Mouse (Mus musculus) cerebellum, adult 9-10 months (tissue): ENCODE data around the gene Psmg4.

Experiments
- DNase-seq: peaks from one replicate; pipeline ENCODE4 v3.0.0; 2022

The Psmg4 gene

DNA sequence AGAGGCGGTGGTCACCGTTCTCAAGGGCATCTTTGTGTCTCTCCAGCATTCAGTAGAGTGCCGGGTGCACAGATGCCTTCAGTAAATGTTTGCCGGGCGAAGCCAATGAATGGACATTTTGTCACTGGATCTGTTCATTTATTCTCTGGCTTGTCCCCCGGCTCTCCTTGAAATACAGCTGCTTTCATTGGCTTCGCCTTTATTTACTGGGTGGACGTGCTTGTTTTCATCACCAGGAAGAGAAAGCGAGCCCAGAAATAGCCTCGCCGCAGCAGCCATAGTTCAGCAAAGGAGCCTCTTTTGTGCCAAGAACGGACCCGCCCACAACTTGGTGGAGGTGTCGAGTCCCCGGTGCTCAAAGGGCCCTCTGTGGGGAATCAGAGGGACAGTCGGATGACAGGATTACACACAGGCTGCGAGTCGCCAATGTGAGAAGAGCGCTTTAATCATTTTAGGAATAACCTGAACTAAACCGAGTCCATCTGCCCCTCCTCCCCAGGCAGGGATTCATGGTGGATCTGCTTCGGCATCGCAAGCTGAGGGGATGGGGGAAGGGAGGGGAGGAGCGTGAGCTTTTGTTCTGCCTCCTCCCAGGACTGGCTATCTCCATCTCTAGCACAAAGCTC is 13.9 kb upstream of the Psmg4 start:
- DNase-seq = peak; percentile 68

DNA sequence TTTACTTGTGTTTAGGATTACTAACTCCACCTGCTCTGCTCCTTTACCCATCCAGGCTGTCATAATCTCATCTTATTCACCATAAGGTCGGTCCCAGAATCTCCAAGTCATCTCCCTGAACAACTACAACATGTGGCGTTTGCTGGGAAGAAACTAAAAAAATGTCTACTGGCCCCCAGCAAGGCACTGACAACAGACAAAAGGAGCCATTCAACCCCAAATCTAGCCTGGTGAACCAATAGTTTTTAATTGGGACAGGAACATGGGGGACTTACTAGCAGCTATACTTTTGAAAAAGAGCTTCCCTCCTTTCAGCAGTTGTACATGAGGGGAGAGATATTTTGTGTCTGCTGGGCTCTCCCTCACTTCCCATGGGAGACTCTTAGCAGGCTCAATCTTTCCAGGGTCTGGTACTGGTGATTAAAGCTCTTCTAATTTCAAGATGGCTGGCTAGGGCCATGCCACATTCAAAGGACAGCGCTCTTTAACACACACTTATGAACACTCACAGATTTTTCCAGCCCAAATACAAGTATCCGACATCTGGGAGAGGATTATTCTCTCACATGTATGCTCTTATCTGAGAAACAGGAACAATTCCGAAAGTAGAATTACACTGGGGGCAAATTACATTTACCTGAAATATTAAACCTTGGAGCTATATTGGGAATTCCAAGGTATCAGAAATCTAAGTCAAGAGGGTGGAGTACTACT is 13.1 kb upstream of the Psmg4 start:
- DNase-seq = no peak

DNA sequence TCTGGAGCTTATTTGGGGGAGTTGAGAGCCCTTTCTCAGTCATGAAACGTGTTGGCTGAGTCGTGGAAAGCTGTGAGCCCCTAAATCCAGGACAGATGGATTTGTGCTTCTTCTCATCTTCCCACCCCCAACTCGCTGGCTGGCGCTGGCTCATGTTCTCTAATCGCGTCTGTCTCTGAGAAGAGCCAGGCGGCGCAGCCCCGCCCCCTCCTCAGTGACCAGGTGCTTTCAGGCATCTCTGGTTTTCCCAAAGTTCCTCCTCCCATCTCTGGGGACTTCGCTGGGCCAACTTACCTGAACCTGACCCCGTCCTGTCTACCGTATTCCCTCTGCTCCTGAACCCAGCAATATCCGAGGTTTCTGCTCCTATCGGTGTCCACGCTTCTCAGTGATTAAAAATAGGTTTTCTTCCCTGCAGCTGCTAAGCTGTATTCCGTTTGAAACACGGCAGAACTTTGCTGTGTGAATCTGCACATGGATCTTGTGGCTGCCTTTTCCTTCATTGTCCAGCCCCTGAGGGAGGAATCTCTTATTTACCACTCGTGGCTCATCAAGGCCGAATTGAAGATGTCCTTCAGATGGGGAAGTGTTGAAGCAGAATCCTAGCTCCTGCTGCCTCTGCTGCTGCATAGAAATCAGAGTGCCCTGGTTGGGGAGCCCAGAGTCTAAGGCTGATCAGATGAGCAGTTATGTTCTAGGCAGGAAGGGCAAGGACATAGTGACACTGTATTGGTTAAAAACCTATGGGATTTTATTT is 12.3 kb upstream of the Psmg4 start:
- peak; percentile 31 for DNase-seq

DNA sequence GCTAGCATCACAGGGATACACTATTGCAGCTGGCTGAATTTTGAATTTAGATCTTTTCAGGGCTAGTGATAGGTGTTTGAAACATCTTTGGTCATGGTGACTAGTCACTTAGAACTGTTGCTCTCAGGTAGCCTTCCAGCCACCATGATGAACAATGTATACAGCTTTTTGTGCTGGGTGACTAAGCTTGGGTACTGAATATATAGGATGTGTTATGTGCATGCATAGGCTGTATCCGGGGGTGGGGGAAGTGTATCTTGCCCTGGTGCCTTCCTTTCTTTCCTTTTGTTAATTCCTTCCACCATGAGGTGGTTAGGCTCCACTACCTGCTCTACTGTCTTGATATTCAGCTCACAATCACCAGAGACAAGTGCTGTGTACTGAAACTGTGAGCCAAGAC is 11.3 kb upstream of the Psmg4 start:
- DNase-seq = no peak

DNA sequence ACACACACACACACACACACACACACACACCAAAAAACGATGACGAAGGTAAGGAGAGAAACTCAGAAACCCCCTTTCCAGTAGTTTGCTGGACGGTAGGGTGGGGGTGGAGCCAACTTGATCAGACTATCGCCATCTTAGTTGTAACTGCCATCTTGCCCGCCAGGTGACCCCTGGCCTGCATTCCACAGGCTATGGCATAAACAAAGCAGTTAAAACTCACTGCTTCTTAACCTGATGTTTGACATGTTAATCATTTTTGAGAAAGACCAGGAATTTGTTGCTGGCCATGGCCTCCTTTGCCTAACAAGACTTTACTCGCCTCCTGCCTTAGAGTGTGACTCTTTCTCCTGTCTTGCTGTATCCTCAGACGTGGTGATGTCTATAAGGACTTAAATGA is 10.1 kb upstream of the Psmg4 start:
- DNase-seq = no peak

DNA sequence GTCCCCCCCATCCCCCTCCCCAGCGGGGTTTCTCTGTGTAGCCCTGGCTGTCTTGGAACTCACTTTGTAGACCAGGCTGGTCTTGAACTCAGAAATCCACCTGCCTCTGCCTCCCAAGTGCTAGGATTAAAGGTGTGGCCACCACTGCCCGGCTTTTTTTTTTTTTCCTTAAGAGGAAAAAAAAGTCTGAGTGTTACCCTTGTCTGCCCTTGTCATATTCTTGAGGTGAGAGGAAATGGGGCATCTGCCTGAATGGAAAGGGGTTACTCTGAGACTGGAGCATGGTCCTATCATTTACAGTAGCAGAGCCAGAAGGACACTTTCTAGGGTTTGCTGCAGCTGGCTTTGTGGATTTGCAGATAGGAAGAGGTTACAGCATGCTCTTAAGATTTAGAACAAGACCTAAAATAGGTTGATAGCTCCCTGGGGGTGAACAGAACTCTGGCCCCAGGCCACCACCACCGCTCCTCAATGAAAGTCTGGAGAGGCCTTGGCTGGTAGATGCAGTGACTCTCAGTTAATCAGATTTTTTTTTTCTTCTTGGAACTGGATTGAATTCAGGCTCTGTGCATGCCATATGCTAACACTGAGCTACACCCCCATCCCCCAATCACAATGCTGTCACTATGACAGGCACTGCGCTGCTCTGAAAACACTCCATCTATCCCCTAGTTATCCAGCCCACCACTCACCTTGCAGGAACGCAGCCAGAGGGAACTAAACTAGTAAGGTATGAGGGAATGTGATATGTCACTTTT is 9.3 kb upstream of the Psmg4 start:
- peak; percentile 71 for DNase-seq

- peak; percentile 80 for DNase-seq
These were observed 8.4 kb upstream of the Psmg4 start for GRCm38 (mm10) chr13:34154217-34154930.

GRCm38 (mm10) chr13:34154931-34155272 is 7.9 kb upstream of the Psmg4 start:
- DNase-seq = peak; percentile 84

DNA sequence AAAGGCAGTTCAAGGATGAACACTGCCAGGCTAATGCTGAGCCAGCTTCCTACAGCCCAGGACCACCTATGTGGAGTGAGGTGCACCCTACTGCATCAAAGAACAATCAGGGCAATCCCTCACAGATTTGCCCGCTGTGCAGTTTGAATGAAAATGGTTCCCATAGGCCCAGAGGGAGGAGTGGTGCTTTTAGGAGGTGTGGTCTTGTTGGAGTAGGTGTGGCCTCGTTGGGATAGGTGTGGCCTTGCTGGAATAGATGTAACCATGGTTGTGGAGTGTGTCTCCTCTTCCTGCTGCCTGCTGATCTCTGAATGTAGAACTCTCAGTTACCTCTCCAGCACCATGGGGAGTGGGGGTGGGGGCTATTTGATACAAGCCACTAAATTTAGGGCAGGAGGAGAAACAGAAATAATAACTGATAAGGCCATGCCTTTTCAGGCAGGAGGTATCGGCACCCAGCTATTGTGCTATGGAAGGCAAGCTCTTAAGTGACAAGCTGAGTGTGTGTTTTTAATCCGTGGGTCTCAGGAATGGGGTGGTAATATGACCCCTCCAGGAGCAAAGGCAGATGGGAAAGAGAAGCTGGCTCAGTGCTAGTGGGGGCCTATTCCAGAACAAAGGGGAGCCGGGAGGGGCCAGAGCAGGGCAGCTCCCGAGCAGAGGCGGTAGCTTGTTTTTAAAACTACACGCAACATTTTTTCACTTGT is 6.5 kb upstream of the Psmg4 start:
- DNase-seq = no peak

DNA sequence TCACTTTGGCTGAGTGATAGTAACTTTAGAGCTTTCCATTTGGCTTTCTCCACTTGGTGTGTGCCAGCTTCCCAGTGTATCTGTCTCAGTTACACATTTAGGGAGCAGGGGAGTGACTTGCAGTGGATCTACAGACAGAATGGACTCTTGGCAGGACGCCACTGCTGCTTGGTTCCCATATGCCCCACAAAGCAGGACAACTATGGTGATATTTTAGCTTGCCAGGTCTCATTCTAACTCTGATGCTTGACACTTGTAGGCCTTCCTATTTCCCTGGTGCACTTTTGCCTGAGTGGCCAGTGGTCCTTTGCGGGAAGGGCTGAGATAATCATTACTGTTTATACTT is 6.0 kb upstream of the Psmg4 start:
- peak; percentile 87 for DNase-seq

- DNase-seq = no peak
These were observed 5.1 kb upstream of the Psmg4 start for GRCm38 (mm10) chr13:34157596-34158157.

- DNase-seq = no peak
These were observed 2.8 kb upstream of the Psmg4 start for GRCm38 (mm10) chr13:34159926-34160325.

- DNase-seq = peak; percentile 43
These were observed 676 bp downstream of the Psmg4 start for GRCm38 (mm10) chr13:34163304-34163975.

DNA sequence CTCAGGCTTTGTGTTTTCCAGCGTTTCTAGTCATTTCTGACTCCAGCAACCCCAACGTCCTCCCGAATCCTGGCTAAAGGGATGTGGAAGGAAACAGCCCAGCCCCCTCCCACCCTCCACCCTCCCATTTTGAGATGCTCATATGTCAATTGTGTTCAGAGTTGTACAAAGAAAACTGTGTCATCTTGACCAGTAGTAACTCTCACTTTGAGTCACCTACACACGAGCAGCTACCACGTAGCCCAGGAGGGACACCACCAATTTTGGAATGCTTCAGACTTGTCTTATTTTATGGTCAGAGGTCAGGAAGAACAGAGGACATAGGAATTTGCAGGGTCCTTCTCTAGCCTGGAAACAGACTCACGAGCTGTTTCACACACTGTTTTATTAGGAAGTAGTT is 11.3 kb downstream of the Psmg4 start:
- DNase-seq = no peak

DNA sequence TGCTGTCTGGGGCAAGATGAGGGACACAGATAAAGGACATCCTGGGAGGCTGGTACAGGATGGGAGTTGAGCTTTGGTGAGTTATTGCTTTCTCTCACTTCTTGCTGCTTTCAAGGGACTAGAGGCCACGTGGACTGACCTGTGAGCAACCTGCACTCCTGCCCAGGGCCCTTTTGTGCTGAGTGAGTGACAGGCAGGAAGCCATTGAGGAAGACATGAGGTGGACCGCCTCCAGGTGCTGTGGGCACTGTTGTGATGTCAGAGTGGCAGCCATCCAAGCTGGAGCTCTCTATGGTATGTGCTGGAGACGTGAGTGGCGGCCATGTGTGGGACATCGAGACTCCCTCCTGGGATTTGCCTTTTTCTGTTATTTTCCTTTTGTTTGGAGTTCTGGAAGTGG is 18.9 kb downstream of the Psmg4 start:
- DNase-seq = no peak

GRCm38 (mm10) chr13:34185371-34185770 is 22.6 kb downstream of the Psmg4 start:
- no peak for DNase-seq

GRCm38 (mm10) chr13:34187571-34187970 is 24.8 kb downstream of the Psmg4 start:
- peak; percentile 79 for DNase-seq

- no peak for DNase-seq
These were observed 29.8 kb downstream of the Psmg4 start for GRCm38 (mm10) chr13:34192414-34193191.

GRCm38 (mm10) chr13:34193384-34193783 is 30.6 kb downstream of the Psmg4 start:
- DNase-seq = no peak

GRCm38 (mm10) chr13:34195676-34196075 is 32.9 kb downstream of the Psmg4 start:
- peak; percentile 24 for DNase-seq
